Mouse (Mus musculus) liver, embryonic 14.5 days (tissue): ENCODE results near the gene Cox20.

Experiments used
- CTCF ChIP-seq: IDR thresholded peaks from 2 replicates; pipeline ENCODE4 v1.5.1; 2016; ENCODE audit warnings: antibody characterized with exemption, low read depth, control low read depth
- EP300 ChIP-seq: IDR thresholded peaks from 2 replicates; pipeline ENCODE4 v1.6.1; 2016; ENCODE audit warnings: antibody characterized with exemption, low read depth

- no peak for TF ChIP-seq EP300
- no peak for TF ChIP-seq CTCF
These were observed 19.4 kb downstream of the Cox20 start for GRCm38 (mm10) chr1:178338318-178338641.
